Mouse (Mus musculus): Measurements from ENCODE around the gene Fam167b.
A peak's percentile ranks its signal among the peaks of the same experiment; 100 is the strongest.

The Fam167b gene

DNA sequence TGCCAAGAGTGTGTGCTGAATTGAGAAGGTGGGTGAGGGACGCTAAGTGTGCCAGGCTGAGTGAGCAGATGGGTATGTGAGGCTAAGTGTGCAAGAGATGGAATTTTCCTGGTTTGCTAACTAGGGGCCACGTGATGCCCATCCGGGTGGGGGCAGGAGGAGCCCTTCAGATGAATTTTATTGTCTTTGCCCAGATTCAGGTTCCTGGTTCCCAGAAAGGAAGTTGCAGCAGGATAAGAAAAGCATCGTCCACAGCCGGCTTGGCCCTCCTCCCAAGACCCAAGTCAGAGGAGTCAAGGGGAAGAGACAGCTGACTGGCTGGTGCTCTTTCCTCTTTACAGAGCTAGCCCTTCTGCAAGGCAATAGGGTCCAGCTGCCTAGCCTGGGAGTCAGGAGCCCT, at the start of gene Fam167b:
Gene Fam167b, minus strand, starts transcription at position 84 of the 400 bp plus-strand sequence.
- DNase-seq (ENCODE audit: low spot score in 2 of 2): no peak

DNA sequence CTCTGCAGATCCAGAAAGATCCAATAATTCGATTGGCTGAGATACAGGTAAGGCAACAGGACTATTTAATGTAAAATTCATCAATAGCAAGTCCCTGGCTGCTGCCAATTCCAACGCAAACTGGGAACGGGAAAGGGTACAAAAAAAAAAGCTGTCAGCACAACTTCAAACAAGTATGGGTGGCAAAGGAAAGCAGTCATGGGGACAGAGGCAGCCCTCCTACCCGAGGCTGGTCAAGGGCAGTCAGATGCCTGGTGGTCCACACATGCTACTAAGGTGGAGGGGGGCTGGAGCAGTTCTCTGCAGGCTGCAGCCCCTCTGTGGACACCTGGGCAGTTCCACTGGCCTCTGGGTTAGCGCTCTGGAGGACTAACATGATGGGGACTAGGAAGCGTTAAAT, 47.7 kb upstream of the Fam167b start:
- DNase-seq (ENCODE audit: low spot score in 2 of 2): no peak

DNA sequence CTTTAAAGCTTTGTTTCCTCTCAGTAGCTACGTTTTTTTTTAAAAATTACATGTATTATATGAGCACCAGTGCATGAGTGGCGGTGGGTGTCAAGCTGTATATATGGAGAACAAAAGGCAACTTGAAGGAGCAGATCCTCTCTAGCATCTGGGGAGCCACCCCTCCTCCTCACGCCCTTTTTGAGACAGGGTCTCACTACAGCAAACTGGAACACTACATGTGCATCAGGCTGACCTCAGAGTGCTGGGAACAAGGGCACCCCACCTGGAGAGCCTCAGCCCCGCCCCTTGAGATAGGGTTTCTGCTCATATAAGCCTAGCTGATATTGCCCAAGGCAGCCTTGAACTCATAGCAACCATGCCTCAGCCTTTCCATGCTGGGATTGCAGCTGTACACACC, 47.1 kb upstream of the Fam167b start:
- no peak for DNase-seq (ENCODE audit: low spot score in 2 of 2)

DNA sequence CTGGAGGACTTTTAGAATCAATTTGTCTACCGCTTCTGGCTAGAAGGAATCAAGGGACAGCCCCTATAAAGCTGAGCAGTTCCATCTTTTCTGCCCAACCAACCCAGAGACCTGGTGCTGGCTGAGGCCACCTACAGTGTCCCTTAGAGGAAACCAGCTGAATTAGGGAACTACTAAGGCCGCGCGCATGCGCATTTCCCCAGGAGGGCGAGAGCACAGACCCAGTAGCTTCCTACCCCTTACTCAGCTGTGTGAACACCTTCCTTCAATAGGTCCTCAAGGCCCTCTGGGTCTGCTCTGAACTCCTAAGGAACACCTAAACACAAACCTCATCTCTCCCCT, 46.7 kb upstream of the Fam167b start:
- no peak for DNase-seq (ENCODE audit: low spot score in 2 of 2)

DNA sequence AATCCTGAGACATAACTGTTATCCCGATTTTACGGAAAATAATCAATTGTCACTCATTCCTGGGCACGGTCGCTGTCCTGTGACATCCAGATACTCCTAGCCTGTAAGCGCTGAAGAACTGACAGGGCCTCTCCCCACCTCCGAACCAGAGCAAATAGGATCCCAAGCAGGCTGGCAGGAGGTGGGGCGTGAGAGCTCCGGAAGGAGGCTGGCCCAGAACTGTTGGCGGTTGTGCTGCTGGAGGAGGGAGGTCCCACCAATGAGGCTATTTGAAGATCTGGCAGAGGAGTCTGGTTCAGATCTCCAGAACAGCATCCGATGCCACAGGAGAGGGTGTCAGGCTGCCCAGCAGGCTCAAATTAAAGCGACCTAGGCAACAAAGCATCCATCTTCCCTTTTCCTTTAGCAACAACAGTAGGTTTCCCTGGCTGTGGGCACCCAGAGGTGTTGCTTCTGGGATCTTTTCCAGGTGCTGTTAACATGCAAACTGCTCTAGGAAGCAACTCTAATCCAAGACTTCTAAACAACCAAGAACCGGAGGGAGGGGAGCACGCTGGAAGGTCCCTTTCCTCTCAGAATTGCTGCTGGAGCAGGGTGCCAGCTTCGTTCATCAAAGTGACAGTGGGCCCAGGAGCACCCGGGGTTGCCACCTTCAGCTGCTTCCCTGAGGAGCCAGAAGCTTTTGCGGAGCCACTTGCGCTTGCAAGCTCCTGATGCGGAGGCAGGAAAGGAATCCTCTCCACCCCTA, 46.1 kb upstream of the Fam167b start:
- DNase-seq (ENCODE audit: low spot score in 2 of 2): peak; percentile 73 to 80

DNA sequence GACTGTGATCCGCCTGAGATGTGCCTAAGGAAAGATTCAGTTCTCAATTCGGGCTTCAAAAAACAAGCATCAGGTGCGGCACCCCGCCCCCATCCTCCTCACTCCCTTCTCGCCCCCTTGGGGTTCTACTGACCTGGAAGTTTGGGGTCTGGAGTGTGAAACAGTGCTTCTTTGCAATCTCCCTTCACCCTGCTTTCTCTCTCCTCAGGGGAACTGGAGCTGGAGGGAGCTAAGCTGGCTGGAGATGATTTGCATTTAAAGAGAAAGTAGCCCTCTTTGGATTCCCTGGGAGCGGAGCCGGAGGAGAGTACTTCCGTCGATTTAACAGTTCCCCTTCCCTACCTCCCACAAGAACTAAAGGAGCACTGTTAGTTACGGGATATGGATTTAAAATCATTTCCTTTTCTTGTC, 45.3 kb upstream of the Fam167b start, which contains the start of gene Ccdc28b:
Gene Ccdc28b, minus strand, starts transcription at position 267 of the 411 bp plus-strand sequence.
- peak; percentile 34 to 52 for DNase-seq (ENCODE audit: low spot score in 2 of 2)

DNA sequence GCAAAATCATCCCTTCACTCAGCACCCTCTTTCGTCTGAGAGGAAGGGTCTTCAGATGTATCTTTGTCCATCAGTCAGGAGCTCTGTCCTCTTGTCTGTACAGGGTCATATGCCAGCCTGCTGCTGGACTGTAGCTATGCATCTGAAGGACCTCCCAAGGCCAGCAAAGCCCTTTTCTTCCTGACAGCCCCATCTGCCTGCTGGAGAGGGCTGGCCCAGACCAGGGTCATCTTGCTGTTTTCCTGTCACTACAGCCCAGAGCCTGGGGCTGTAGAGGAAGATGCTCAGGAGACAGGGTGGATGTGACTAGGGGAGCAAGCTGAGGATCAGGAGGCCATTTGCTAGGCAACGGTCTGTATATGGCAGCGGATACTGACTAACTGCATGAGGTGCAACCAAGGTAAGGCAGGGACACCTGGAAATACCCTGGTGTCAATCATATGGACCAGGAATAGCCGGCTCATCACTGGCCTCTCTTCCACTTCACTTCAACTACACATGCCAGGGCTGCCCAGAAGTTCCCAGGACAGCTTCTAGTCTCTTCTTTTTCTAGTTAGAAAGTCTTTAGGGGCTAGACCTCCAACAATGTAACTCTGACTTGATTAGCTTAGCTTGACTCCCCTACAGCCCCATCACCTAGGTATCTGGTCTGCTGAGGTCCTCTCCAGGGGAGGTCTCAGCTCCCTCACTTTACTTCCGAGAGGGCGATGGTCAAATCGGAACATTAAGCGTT, 44.6 kb upstream of the Fam167b start:
- no peak for DNase-seq (ENCODE audit: low spot score in 2 of 2)

DNA sequence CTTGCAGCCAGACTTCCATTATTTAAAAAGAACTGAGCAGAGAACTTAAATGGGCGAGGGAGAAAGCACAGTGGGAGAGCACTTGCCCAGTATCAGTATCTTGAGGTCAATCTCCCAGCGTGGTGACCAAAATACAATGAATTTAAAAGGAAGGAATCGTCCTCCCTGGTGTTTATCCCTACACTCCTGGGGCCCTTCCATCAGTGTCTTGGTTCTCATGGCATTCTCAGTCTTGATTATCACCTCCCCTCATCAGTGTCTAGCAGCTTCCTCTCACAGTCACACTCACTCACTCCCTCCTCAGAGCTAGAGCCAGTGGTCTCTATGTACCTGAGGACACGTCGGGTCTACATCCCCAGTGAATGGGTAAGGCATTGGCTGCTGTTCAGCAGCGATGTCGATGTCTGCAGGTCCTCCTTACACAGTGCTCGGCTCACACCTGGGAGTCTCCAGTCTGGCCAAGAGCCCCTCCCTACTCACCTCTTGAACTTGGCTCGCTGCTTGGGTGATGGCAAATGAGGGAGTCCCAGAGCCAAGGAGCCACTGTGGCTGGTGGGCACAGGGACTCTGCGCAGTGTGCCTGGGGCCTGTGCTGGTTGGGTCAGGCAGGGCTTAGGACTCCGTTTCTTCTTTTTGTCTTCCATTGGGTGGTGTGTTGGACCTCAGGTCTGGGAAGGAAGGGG, 43.9 kb upstream of the Fam167b start:
- no peak for DNase-seq (ENCODE audit: low spot score in 2 of 2)

DNA sequence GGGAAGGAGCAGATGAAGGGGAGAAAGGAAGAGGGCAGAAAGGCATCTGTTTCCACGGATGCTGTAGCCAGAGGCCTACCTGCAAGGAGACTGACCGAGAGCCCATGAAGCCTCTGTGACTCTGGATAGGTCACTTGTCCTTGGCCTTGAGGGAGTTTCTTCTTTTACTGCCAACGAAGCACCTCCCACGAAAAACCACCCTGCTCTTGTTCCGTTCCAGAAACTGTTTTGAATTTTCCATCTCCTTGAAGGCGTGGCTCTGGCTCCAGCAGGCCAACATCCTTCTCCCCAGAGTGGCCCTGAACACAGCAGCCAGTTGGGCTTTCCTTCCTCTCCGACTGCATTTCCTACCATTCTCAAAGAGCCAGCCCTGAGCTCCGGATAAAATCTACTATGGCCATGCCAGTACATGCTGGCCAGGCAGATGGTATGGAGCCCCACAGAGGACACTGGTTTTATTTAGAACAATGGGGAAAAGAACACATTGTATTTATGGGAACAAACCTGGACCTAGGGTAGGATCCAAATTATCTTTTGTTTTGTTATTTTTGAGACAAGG, 43.0 kb upstream of the Fam167b start:
- DNase-seq (ENCODE audit: low spot score in 2 of 2): no peak

DNA sequence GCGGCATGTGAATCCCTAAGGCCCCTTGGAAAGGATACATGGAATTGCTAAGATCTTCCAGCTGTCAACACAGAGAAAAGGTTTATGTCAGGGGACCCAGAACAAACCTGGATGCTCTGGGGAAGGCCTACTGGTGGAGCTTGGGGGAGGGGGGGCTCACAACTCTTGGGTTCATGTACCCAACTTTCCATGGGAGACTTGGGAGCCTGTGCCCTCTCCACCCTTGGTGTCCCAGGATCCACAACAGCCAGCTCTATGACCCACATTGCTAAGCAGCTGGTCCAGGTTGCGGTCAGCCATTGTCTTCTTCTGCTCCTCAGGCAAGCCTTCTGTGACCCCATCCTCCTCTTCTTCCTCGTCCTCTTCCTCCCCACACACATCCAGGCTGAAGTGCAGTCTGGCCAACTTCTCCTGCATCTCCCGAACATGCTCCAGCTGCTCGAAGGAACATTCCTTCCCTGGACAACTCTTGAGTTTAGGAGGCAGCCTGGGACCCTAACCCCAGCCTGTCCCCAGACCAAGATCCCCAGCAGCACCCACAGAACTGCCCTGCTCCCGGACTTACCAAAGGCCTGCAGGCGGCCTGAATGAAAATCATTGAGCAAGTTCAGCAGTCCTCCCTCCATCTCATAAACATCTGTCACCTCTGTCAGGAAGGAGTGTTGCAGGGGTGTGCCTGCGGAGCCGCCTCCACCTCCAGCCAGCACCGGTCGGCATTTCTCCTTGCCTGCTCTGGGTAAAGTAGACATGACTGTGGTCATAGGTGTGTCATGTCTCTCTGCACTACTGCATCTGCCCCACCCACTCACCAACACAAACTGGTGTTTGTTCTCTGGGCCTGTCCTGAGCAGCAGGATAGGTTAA, 42.3 kb upstream of the Fam167b start:
- DNase-seq (ENCODE audit: low spot score in 2 of 2): no peak

DNA sequence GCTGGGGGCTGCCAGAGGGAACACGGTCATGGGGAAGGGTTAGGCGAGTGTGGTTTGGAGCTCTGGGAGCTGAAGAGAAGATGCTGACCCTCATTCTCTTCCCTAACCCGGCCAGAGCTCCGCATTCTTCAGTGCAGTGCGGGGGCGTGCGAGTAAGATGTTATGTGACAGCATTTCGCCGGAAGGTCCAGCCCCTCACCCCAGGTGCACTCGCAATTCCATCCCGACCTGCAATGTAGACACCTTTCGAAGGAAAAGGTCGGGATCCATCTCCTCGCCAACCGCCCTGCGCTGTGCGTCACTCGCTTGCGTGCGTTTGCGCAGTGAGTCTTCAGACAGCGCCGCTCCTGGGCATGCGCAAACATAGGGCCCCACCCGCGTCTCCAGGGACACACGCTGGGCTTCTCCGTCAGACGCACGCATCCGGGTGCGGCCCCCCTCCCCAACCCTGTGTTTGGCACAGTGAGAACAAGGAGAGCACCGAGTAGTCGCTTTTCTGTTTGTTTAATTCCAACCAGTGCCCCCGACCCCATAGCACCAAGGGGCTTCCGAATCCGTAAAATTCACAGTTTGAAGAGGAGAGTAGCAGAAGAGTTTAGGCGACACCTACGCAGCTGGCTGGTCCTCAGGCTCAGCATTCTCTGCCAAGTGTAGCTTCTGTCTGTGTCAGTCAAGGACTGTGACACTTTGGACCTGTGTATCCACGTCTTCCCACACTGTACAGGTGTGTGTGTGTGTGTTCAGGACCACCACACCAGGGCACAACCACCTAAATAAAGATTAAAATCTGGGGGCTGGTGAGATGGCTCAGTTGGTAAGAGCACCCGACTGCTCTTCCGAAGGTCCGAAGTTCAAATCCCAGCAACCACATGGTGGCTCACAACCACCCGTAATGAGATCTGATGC, 40.7 kb upstream of the Fam167b start, which contains the start of gene Iqcc:
Gene Iqcc, minus strand, starts transcription at position 314 of the 906 bp plus-strand sequence.
- peak; percentile 90 to 94 for DNase-seq (ENCODE audit: low spot score in 2 of 2)

DNA sequence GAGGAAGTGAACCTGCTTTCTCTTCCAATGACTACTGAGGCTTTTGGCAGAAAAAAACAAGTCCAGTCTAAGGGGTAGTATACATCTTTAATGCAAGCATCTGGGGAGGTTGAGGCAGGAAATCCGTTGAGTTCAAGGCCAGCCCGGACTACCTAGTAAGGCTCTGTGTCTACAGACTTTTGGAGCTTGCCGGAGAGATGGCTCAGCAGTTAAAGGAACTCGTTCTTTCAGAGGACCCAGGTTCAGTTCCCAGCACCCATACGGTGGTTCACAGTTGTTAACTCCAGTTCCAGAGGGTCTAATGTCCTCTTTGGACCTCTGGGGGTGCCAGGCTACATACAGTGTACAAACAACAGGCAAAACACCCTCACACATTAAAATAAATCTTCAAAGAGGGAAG, 39.7 kb upstream of the Fam167b start:
- no peak for DNase-seq (ENCODE audit: low spot score in 2 of 2)

DNA sequence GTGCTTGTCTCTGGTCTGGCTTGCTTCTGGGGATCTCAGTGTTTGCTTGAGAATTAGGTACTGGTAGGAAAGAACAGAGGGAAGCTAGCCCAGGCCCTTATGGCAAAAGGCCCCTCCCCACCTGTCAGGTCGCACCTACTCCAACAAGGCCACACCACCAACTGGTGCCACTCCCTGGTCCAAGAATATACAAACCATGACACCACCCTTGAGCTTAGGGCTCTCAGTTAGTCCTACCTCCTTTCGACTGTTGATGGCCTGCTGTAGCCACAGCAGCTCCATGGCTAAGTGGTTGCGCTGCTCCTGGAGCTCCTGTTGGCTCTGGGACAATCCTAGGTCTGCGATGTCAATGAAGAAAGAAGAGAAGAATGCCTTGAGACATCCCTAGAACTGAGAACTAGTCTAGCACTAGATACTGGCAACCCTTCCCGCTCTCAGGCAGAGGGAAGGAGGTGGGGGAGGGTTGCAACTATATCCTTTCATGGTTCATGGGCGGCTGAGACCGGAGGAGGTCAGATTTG, 38.8 kb upstream of the Fam167b start:
- DNase-seq (ENCODE audit: low spot score in 2 of 2): no peak

DNA sequence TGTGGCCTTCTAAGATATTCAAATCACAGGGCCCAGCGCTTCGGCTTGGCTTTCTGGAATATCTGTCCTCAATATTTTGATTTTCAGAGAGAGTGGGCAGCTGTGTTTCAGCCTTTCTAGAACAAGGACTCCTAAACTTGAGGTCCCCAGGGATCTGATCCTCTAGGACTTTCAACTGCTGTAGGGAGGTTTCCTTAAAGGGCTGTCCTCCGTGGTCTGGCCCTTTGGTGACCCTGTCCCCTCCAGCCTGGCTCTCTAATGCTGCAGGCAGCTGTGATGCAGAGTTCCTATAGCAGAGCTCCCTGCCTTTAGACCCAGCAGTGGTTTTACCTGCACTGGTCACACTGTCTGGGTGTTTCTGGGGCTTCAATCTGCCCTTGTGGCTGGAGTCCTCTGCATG, 38.3 kb upstream of the Fam167b start:
- no peak for DNase-seq (ENCODE audit: low spot score in 2 of 2)

DNA sequence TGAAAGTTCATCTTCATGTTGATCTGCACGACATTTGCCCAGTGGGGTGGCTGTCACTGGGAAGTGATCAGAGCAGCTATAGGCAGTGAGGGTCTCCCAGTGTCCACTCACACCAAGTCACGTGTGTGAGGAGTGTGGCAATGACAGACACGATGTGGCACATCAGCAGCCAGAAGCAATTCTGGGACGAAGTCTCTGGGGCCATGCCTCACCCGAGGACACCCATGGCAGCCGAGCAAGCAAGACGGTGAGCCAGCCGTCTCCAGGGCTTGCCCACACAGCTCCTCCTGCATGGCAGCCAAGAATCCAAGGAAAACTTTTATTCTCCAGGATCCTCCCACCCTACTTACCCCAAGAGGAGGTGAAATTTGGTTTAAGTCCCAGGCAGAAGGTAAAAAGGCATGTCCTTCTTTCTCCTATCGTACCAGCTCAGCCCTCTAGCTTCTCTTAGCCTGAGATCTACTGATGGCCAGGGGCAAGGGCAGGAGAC, 37.5 kb upstream of the Fam167b start:
- no peak for DNase-seq (ENCODE audit: low spot score in 2 of 2)

DNA sequence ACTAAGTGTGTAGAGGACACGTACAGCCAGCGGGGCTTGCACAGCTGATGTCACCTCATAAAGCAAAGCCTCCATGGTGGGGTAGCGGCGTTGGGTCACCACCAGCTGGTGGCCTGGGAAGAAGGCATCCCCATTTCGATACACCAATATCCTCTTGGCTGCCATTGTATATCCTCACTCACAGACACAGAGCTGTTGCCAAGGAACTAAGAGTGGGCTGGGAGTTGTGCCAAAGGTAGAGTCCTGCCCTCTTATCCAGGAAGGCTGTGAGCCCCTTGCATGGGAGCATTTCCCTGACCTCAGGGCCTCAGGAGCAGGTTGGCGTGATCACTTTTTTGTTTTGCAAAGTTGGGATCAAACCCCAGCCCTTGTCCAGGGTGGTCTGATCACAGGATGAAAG, 35.7 kb upstream of the Fam167b start, which contains the start of gene Dcdc2b:
Gene Dcdc2b, minus strand, starts transcription at position 165 of the 400 bp plus-strand sequence.
- no peak for DNase-seq (ENCODE audit: low spot score in 2 of 2)

DNA sequence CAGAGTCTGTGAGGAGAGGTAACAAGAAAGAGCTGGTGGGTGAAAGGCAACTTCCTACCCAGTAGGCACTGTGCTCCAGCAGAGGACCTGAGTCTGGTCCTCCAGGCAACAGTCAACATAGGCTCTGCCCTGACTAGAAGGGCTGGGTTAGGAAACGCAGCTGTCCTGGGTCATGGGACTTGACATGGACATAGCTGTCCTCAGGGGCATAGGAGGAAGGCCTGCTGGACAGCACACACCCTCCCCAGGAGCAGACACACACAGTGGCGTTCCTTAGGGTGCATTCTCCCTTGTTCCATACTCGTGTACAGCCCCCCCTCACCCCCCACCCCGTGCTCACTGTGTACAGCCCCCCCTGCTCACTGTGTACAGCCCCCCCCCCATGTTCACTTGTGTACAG, 32.1 kb upstream of the Fam167b start:
- no peak for DNase-seq (ENCODE audit: low spot score in 2 of 2)

DNA sequence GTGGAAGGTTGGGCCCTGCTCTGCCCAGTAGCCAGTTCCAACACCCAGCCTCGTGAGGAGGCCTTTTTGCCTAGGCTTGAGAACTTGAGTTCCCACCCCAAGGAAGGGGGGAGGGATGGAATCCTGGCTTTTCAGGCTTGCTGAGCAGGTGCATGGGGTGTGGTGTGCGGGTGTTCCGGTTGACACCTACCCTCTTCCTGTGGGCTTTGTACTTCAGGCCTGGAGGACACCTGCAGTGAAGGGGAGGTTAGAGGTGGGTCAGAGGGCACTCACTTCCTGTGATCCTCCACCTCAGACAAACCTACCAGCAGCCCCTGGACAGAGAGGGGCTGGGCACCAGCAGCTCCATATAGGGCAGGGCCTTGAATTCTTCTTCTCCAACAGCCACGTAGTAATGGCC, 31.7 kb upstream of the Fam167b start:
- DNase-seq (ENCODE audit: low spot score in 2 of 2): no peak

DNA sequence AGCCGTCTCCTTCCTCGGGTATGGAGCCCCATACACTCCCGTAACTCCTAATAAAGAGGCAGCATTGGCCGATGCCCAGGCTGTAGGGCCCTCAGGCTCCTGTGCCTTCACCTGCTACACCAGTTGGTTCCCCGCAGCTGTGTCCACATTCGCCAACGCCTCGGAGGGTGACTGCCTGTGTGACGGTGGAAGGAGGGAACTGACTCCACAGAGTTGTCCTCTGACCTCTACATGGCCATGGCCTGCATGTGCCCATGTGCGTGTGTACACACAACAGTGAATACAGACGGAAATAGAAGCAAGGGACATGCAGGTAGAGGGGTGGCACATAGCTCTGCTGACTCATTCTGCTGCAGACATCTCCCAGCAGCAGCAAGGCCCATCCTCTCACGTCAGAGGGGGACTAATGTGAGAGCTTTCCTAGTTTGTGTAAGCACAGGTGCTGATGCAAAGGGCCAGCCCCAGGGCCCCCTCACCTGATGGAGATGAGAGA, 30.8 kb upstream of the Fam167b start:
- DNase-seq (ENCODE audit: low spot score in 2 of 2): no peak

All from frontal cortex, postnatal 25 days (tissue).